Mouse (Mus musculus): ENCODE results near the gene Atp1a1. TPM values are rescaled to one million over a fixed set of nuclear protein-coding genes. Genes with fewer than 3 reads are reported as not detected.
A peak's percentile ranks its signal among the peaks of the same experiment; 100 is the strongest.

The Atp1a1 gene
- 100 to 1,000 TPM; 805 to 868 (median 852) TPM for total RNA-seq (2022)

- peak; percentile 99 for DNase-seq (ENCODE audit: low spot score in 2 of 2)
Measured at GRCm38 (mm10) chr3:101604550-101605223, at the start of gene Atp1a1. Gene Atp1a1, minus strand, starts transcription at chr3:101604684.

- DNase-seq (ENCODE audit: low spot score in 2 of 2), result peak in 1 of 2 experiments; percentile 60
Measured at GRCm38 (mm10) chr3:101653446-101653845, 49.0 kb upstream of the Atp1a1 start.

GRCm38 (mm10) chr3:101652967-101653366, 48.5 kb upstream of the Atp1a1 start:
- DNase-seq (ENCODE audit: low spot score in 2 of 2), result no peak

- no peak for DNase-seq (ENCODE audit: low spot score in 2 of 2)
Measured at GRCm38 (mm10) chr3:101650328-101650727, 45.8 kb upstream of the Atp1a1 start.

- no peak for DNase-seq (ENCODE audit: low spot score in 2 of 2)
Measured at GRCm38 (mm10) chr3:101649271-101649670, 44.8 kb upstream of the Atp1a1 start.

- DNase-seq (ENCODE audit: low spot score in 2 of 2), result no peak
Measured at GRCm38 (mm10) chr3:101648096-101648793, 43.8 kb upstream of the Atp1a1 start.

GRCm38 (mm10) chr3:101646806-101647205, 42.3 kb upstream of the Atp1a1 start:
- DNase-seq (ENCODE audit: low spot score in 2 of 2), result no peak

GRCm38 (mm10) chr3:101645569-101646106, 41.2 kb upstream of the Atp1a1 start:
- no peak for DNase-seq (ENCODE audit: low spot score in 2 of 2)

GRCm38 (mm10) chr3:101644062-101644802, 39.7 kb upstream of the Atp1a1 start:
- DNase-seq (ENCODE audit: low spot score in 2 of 2), result no peak

GRCm38 (mm10) chr3:101643264-101643663, 38.8 kb upstream of the Atp1a1 start:
- DNase-seq (ENCODE audit: low spot score in 2 of 2), result no peak

GRCm38 (mm10) chr3:101638223-101638622, 33.7 kb upstream of the Atp1a1 start:
- no peak for DNase-seq (ENCODE audit: low spot score in 2 of 2)

- DNase-seq (ENCODE audit: low spot score in 2 of 2), result no peak
Measured at GRCm38 (mm10) chr3:101636510-101636909, 32.0 kb upstream of the Atp1a1 start.

GRCm38 (mm10) chr3:101636086-101636485, 31.6 kb upstream of the Atp1a1 start:
- no peak for DNase-seq (ENCODE audit: low spot score in 2 of 2)

GRCm38 (mm10) chr3:101634141-101634900, 29.8 kb upstream of the Atp1a1 start:
- peak in 1 of 2 experiments; percentile 75 for DNase-seq (ENCODE audit: low spot score in 2 of 2)

- DNase-seq (ENCODE audit: low spot score in 2 of 2), result peak in 1 of 2 experiments; percentile 69
Measured at GRCm38 (mm10) chr3:101628255-101628654, 23.8 kb upstream of the Atp1a1 start.

GRCm38 (mm10) chr3:101624287-101624686, 19.8 kb upstream of the Atp1a1 start:
- DNase-seq (ENCODE audit: low spot score in 2 of 2), result no peak

- DNase-seq (ENCODE audit: low spot score in 2 of 2), result no peak
Measured at GRCm38 (mm10) chr3:101619017-101619416, 14.5 kb upstream of the Atp1a1 start.

GRCm38 (mm10) chr3:101618505-101618904, 14.0 kb upstream of the Atp1a1 start:
- DNase-seq (ENCODE audit: low spot score in 2 of 2), result no peak

- no peak for DNase-seq (ENCODE audit: low spot score in 2 of 2)
Measured at GRCm38 (mm10) chr3:101617451-101617850, 13.0 kb upstream of the Atp1a1 start.

- no peak for DNase-seq (ENCODE audit: low spot score in 2 of 2)
Measured at GRCm38 (mm10) chr3:101617007-101617406, 12.5 kb upstream of the Atp1a1 start.

GRCm38 (mm10) chr3:101615856-101616255, 11.4 kb upstream of the Atp1a1 start:
- no peak for DNase-seq (ENCODE audit: low spot score in 2 of 2)

Measured in left cerebral cortex, adult 8-10 months (tissue).